Mouse (Mus musculus) E14TG2a.4 (cell line): ENCODE results near the gene Fam171a2.

ENCODE experiments used
- H3K27me3 ChIP-seq: 2 replicates; pipeline ENCODE4 v1.6.1; 2014; ENCODE audit warnings: low read length, control low read depth; ENCODE audit not compliant: insufficient read depth
- H3K36me3 ChIP-seq: 2 replicates; pipeline ENCODE4 v1.6.1; 2014; ENCODE audit warnings: low read length, control low read depth; ENCODE audit not compliant: insufficient read depth
- H3K4me1 ChIP-seq: replicated peaks from 2 replicates; pipeline ENCODE4 v1.6.1; 2014; ENCODE audit warnings: low read depth, low read length, control low read depth
- H3K4me3 ChIP-seq: replicated peaks from 2 replicates; pipeline ENCODE4 v1.5.1; 2014; ENCODE audit warnings: mild to moderate bottlenecking, low read length
- H3K9me3 ChIP-seq: 2 replicates; pipeline ENCODE4 v1.6.1; 2014; ENCODE audit warnings: low read length, control low read depth
- CTCF ChIP-seq: conservative IDR thresholded peaks from 2 replicates; pipeline ENCODE4 v1.5.1; 2014; ENCODE audit warnings: low read length
- NANOG ChIP-seq: IDR thresholded peaks from 2 replicates; pipeline ENCODE4 v1.6.1; 2014; ENCODE audit warnings: borderline replicate concordance, low read length, mixed read lengths
- POU5F1 ChIP-seq: IDR thresholded peaks from 2 replicates; pipeline ENCODE4 v1.6.1; 2014; ENCODE audit warnings: low read length, borderline replicate concordance

The Fam171a2 gene

GRCm38 (mm10) chr11:102442089-102442488 lies 5.4 kb downstream of the Fam171a2 start:
- H3K4me1 ChIP-seq, result peaks cover 66% of the 10 kb centered on the region
- no peaks in the 10 kb centered on the region for H3K36me3 ChIP-seq
- H3K4me3 ChIP-seq, result no peak overlapping the region
- peaks cover 65% of the 10 kb centered on the region for H3K27me3 ChIP-seq
- no peak for TF ChIP-seq POU5F1
- no peak for TF ChIP-seq NANOG
- no peak for TF ChIP-seq CTCF
- H3K9me3 ChIP-seq, result no peaks in the 10 kb centered on the region

GRCm38 (mm10) chr11:102441434-102441833 lies 6.0 kb downstream of the Fam171a2 start:
- Histone ChIP-seq H3K36me3 (peaks cover 2% of the 10 kb centered on the region), H3K4me3 (no peak overlapping the region), H3K27me3 (peaks cover 59% of the 10 kb centered on the region), H3K9me3 (no peaks in the 10 kb centered on the region), H3K4me1 (peaks cover 68% of the 10 kb centered on the region)
- peak; percentile 92 for TF ChIP-seq CTCF
- no peak for TF ChIP-seq POU5F1
- no peak for TF ChIP-seq NANOG

GRCm38 (mm10) chr11:102440255-102440654 lies 7.2 kb downstream of the Fam171a2 start:
- TF ChIP-seq NANOG (no peak), CTCF (no peak), POU5F1 (no peak)
- H3K36me3 ChIP-seq, result peaks cover 14% of the 10 kb centered on the region
- peaks cover 68% of the 10 kb centered on the region for H3K4me1 ChIP-seq
- peak overlapping the region; percentile 46; the same call in 1 of the 2 replicates for H3K4me3 ChIP-seq
- H3K27me3 ChIP-seq, result peaks cover 47% of the 10 kb centered on the region
- H3K9me3 ChIP-seq, result no peaks in the 10 kb centered on the region

- TF ChIP-seq NANOG, result no peak
- no peak for TF ChIP-seq POU5F1
- no peak for TF ChIP-seq CTCF
- peak overlapping the region; percentile 90 for H3K4me3 ChIP-seq
Observed at GRCm38 (mm10) chr11:102439093-102440082, 8.1 kb downstream of the Fam171a2 start.

GRCm38 (mm10) chr11:102438212-102439092 lies 9.0 kb downstream of the Fam171a2 start:
- Histone ChIP-seq H3K4me1 (peaks cover 63% of the 10 kb centered on the region), H3K27me3 (peaks cover 31% of the 10 kb centered on the region), H3K9me3 (no peaks in the 10 kb centered on the region), H3K36me3 (peaks cover 32% of the 10 kb centered on the region), H3K4me3 (peak overlapping the region; percentile 90)
- TF ChIP-seq NANOG (no peak), POU5F1 (no peak), CTCF (peak; percentile 49)

More at GRCm38 (mm10) chr11:102439093-102440082, 8.1 kb downstream of the Fam171a2 start:
- Histone ChIP-seq H3K36me3 (peaks cover 23% of the 10 kb centered on the region), H3K9me3 (no peaks in the 10 kb centered on the region), H3K27me3 (peaks cover 40% of the 10 kb centered on the region), H3K4me1 (peaks cover 65% of the 10 kb centered on the region)

GRCm38 (mm10) chr11:102437120-102438061 lies 10.1 kb downstream of the Fam171a2 start:
- Histone ChIP-seq H3K4me3 (peak overlapping the region; percentile 90), H3K36me3 (peaks cover 43% of the 10 kb centered on the region), H3K27me3 (peaks cover 25% of the 10 kb centered on the region), H3K9me3 (no peaks in the 10 kb centered on the region), H3K4me1 (peaks cover 69% of the 10 kb centered on the region)
- TF ChIP-seq POU5F1, result no peak
- no peak for TF ChIP-seq NANOG
- no peak for TF ChIP-seq CTCF

GRCm38 (mm10) chr11:102436471-102436790 lies 11.1 kb downstream of the Fam171a2 start:
- TF ChIP-seq CTCF, result no peak
- no peak for TF ChIP-seq POU5F1
- no peak for TF ChIP-seq NANOG
- peaks cover 45% of the 10 kb centered on the region for H3K36me3 ChIP-seq
- H3K4me1 ChIP-seq, result peaks cover 74% of the 10 kb centered on the region
- peaks cover 25% of the 10 kb centered on the region for H3K27me3 ChIP-seq
- no peak overlapping the region for H3K4me3 ChIP-seq
- H3K9me3 ChIP-seq, result no peaks in the 10 kb centered on the region
